Mouse (Mus musculus): ENCODE measurements around the gene Ddx46. TPM values are rescaled to one million over a fixed set of nuclear protein-coding genes. Genes with fewer than 3 reads are reported as not detected.
A peak's percentile ranks its signal among the peaks of the same experiment; 100 is the strongest.
"Not testable (repeated sequence)": the region's sequence is repeated elsewhere in the genome, so short reads cannot be mapped to it uniquely, and the experiment has no call there.

Ddx46 gene
- total RNA-seq, 4 experiments from 2014 or later: 29.1 to 58.6 (median 48.5) TPM

GRCm38 (mm10) chr13:55640480-55640879, 5.7 kb downstream of the Ddx46 start:
- peak; percentile 31 for DNase-seq

DNA sequence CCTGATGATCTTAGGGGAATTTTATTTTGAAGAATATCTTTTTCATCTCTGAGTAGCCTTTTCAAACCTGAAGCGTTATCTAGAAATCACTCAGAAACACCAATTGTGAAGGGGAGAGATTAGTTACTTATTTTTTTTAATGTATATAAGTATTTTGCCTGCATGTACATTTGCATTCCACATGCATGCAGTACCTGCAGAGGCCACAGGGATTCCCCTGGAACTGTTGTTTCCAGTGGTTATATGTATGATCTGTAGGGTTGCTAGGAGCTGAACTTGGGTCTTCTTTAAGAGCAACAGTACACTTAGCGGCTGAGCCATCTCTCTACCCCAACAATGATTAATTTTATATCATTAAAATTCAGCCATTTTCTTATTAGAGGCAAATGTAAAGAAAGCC, 9.7 kb downstream of the Ddx46 start:
- no peak for DNase-seq

GRCm38 (mm10) chr13:55650098-55650497, 15.3 kb downstream of the Ddx46 start:
- no peak for DNase-seq

GRCm38 (mm10) chr13:55650980-55651379, 16.2 kb downstream of the Ddx46 start:
- DNase-seq: no peak

- no peak for DNase-seq
Observed at GRCm38 (mm10) chr13:55668550-55668949, 33.7 kb downstream of the Ddx46 start.

GRCm38 (mm10) chr13:55672711-55673110, 37.9 kb downstream of the Ddx46 start:
- DNase-seq: no peak

DNA sequence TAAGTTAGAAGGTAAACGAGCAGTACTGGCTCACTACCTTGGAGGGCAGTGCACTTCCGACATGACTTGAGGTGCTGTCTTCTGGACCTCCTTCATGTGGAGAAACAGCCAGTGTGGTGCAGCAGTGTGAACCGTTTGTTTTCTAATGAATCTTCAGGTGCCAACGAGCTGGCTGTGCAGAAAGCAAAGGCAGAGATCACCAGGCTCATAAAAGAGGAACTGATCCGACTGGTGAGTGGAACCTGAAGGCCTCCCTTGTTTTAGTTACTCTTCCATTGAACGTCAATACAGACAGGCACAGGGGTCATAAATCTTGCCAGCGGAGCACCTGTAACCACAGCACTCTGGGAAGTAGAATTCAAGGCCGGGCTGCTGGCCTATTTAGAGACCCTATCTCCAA, 42.5 kb downstream of the Ddx46 start:
- no peak for DNase-seq

- DNase-seq: no peak
Observed at GRCm38 (mm10) chr13:55682201-55682600, 47.4 kb downstream of the Ddx46 start.

DNA sequence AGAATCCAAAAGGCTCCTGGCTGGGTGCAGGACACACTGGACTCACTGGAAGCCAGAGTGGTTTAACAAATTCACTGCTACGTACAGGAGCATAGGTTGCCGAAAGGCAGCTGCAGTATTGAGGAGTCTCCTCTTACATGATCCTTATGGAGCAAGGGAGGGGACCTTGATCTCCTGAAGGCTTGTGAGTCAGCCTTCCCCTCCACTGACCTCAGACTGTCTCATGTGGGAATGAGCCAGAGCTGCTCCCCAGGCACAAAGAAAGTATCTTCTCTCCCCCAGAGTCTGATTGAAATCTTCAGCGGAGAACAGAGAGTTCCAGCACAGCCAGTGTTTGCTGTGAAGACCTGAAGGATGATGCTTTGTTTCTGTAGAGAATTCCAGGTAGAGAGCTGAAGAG, 48.8 kb downstream of the Ddx46 start:
- peak; percentile 31 for DNase-seq

GRCm38 (mm10) chr13:55686107-55686633, 51.3 kb downstream of the Ddx46 start:
- no peak for DNase-seq

- DNase-seq: no peak
Observed at GRCm38 (mm10) chr13:55687927-55688602, 53.2 kb downstream of the Ddx46 start.

GRCm38 (mm10) chr13:55692535-55693242, 57.9 kb downstream of the Ddx46 start, which contains the start of gene B230219D22Rik:
Gene B230219D22Rik (plus strand): TSS chr13:55693124.
- DNase-seq: peak; percentile 81

DNA sequence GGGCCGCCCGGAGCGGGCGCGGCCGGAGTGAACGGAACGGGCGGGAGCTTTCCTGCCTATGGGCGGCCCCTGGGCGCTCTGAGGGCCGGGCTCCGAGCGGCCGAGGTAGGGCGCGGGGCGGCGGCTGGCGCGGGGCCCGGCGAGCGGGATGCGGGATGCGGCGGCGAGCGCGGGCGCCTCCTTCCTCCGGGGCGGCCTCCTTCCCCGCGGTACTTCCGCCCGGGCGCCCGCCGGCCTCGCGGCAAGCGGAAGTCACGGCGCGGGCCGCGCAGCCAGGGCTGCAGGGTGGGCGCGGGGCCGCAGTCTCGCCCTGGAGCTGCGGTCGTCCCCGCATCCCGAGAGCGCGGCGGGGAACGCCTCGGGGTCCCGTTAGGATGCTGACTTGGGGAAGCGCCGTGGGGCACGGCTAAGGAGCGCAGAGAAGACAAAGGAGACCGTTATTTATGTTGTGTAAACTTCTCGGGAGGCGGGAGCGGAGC, 58.5 kb downstream of the Ddx46 start:
- DNase-seq: no peak

DNA sequence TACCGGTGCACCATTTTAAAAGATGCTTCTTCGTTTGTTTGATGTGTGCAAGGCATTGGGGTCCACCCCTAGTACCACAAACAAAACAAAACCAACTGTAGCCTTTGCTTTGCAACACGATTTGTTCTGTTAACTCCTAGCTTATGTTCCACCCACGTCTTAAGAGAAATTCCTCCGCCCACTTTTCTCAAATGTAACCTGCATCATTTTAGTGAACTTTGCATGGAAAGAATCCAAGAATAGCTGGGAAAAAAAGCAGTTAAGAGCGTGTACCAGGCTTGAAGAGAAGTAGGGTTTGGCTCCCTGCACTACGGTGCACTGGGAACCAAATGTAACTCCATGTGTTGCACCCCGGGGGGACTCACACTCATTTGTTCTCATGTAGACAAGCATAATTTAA, 59.3 kb downstream of the Ddx46 start:
- DNase-seq: no peak

DNA sequence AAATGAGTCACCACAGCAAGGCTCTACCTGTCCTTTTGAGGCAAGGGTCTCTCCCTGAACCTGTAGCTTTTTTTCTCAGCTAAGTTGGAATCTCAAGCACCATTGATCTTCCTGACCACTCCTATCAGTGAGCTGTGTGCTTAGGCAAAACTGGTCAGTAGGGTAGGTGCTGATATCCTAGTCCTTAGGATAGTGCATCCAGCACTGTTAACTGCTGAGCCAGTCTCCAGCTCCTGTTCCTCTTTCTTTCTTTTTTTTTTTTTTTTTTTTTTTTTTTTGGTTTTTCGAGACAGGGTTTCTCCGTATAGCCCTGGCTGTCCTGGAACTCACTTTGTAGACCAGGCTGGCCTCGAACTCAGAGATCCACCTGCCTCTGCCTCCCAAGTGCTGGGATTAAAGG, 61.2 kb downstream of the Ddx46 start:
- DNase-seq: not testable (repeated sequence)

DNA sequence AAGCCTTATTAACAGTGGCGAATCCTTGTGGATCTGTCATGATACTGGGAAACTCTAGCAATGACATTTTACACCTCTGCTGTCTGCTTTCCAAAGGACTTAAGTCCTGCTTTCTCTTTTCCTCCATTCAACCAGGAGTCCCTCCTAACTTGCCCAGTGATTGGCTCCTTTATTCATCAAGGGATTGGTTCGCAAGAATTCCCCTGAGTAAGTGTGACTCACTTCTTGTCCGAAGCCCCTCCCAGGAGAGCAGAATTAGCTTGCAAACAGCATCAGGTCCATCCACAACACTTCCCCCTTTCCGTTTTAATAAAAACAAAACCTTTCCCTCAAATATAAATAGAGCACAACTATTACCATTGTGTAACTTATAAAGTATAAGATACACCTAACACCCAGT, 69.5 kb downstream of the Ddx46 start:
- DNase-seq: no peak

GRCm38 (mm10) chr13:55712846-55713245, 78.0 kb downstream of the Ddx46 start:
- no peak for DNase-seq

DNA sequence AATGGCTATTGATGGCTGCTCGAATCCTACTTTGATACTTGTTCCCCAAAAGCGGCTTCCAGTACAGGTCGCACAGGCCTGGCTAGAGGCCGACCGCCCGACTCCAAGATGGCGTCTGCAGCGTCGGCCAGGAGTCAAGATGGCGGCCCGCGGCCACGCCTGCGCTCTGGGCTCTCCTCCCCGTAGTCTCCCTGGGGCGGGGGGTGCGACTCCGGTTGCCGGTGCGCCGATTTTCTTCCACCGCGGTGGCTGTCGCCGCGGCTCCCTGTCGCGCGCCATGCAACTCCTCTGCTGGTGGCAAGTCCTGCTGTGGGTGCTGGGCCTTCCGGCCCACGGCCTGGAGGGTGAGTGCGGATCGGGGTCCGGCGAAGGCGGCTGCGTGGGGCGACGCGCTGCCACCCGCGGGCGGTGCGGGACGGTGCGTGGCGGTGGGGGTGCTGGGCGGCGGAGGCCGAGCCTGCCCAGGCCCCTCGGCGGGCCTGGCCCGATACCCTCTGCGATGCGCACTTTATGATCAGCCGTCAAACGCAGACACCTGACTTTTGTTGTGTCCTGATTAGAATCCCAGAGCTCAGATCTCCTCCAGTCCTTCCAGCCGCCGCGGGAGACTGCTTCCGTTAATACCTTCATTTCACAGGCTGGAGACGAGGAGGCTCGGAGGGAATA, 79.8 kb downstream of the Ddx46 start, which contains the start of gene Txndc15:
Gene Txndc15, plus strand, starts transcription at position 150 of the 666 bp plus-strand sequence.
- peak; percentile 85 for DNase-seq

DNA sequence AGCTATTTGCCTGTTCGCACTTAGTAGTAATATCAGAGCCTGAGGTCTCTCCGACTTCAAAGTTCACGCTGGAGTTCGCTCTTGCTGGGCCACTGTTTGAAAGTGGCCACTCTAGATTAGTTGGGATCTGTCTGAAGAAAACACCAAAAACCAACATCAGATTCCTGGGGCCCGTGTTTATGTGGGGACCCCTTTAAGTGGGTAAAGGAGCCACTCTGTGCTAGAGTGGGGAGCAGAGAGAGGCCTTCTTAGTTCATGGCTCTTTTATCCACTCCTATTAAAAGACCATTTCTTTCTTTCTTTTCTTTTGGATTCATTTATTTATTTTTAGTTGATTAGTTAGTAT, 80.3 kb downstream of the Ddx46 start:
- no peak for DNase-seq

DNA sequence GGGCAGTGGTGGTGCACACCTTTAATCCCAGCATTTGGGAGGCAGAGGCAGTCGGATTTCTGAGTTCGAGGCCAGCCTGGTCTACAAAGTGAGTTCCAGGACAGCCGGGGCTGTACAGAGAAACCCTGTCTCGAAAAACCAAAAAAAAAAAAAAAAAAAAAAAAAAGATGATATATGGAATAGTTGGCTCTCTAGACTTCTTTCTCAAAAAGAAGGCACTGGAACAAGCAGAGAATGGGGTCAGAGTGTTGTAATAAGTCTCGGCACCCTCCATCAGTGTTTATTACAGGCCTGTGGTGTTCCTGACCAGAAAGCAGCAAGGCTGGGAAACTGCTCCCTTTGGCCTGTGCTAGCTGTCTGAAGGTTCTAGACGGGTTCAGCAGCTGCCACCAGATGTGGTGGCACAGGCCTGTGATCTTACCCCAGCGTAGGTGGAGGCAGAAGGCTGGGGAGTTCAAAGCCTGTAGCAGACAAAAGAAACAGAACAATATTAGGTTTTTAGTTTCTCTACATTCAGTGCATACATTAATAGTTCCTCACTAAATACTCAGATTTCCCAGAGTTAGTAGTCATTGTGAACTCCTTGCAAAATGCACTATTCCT, 81.2 kb downstream of the Ddx46 start:
- no peak for DNase-seq

DNA sequence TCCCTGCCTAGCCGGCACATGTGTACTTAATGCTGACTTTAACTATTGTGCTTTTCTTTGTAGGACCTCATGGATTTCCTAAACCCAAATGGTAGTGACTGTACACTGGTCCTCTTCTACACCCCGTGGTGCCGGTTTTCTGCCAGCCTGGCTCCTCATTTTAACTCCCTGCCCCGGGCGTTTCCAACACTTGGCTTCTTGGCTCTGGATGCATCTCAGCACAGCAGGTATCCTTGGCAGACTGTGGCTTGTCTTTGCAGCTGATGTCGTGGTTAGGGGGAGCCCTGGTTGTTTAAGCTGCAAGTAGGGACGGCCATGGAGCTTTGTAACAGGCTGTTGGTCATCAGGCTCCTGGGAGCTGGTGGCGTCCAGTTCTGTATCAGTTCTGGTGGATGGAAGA, 86.7 kb downstream of the Ddx46 start:
- no peak for DNase-seq

- DNase-seq: no peak
Observed at GRCm38 (mm10) chr13:55721995-55722394, 87.2 kb downstream of the Ddx46 start.
